Mouse (Mus musculus) heart, postnatal 0 days (tissue): ENCODE results near the gene Usf3.

ENCODE experiments used
- CTCF ChIP-seq: IDR thresholded peaks from 2 replicates; pipeline ENCODE4 v1.5.1; 2016; ENCODE audit warnings: antibody characterized with exemption, control low read depth, low read depth
- EP300 ChIP-seq: IDR thresholded peaks from 2 replicates; pipeline ENCODE4 v1.6.1; 2016; ENCODE audit warnings: antibody characterized with exemption, low read depth

- TF ChIP-seq CTCF (peak; percentile 46), EP300 (0 out of 2 replicates have a peak, but pooled peaks have one; percentile 28)
Measured at GRCm38 (mm10) chr16:44172297-44173154, 520 bp upstream of the Usf3 start.
